7 mouse cellular contexts compared by ENCODE assay signal in genomic region chr9:108305629-108306520, GRCm38 (mm10). TPM values are rescaled to one million over a fixed set of nuclear protein-coding genes. Genes with fewer than 3 reads are reported as not detected.
DNase-seq lines count a peak whose midpoint lies in the region; ATAC-seq and TF ChIP-seq lines count a peak whose summit lies in the region.

Gene Rhoa, plus strand, starts transcription at chr9:108306129.
Gene Tcta, minus strand, starts transcription at chr9:108306160.

- H3K4me3 ChIP-seq in embryonic facial prominence, embryonic 10.5 days = peak within 1 kb of the TSS; percentile 94
- H3K4me3 ChIP-seq in intestine, postnatal 0 days (ENCODE audit: low read depth, low read length) = peak within 1 kb of the TSS; percentile 72
- H3K4me3 ChIP-seq in midbrain, embryonic 12.5 days = peak within 1 kb of the TSS; percentile 92
- H3K4me3 ChIP-seq in small intestine, adult 2 months (ENCODE audit: low read depth, low read length) = peak within 1 kb of the TSS; percentile 93

- H3K27me3 ChIP-seq in embryonic facial prominence, embryonic 10.5 days (replicated peaks; ENCODE audit: low read depth, poor library complexity, severe bottlenecking) = no peaks in the 10 kb centered on the region
- H3K27me3 ChIP-seq in intestine, postnatal 0 days (replicated peaks; ENCODE audit: control insufficient read depth, insufficient read depth, low read length) = no peaks in the 10 kb centered on the region
- H3K27me3 ChIP-seq in midbrain, embryonic 12.5 days = no peaks in the 10 kb centered on the region
- no peaks in the 10 kb centered on the region for H3K27me3 ChIP-seq in small intestine, adult 2 months (ENCODE audit: control insufficient read depth, insufficient read depth, low read length)

- TF ChIP-seq CTCF in intestine, postnatal 0 days (IDR thresholded peaks at IDR 0.05; ENCODE audit: low read depth) = 0 out of 2 replicates have a peak, but pooled peaks have one; percentile 7
- TF ChIP-seq CTCF in small intestine, adult 2 months (IDR thresholded peaks at IDR 0.05; ENCODE audit: extremely low read depth, insufficient read length, insufficient replicate concordance, low read depth, low read length) = no peak

- no peaks in the 10 kb centered on the region for H3K9me3 ChIP-seq in embryonic facial prominence, embryonic 10.5 days
- H3K9me3 ChIP-seq in intestine, postnatal 0 days (ENCODE audit: control insufficient read depth) = no peaks in the 10 kb centered on the region
- H3K9me3 ChIP-seq in midbrain, embryonic 12.5 days = no peaks in the 10 kb centered on the region

- peaks cover 36% of the 10 kb centered on the region for H3K36me3 ChIP-seq in embryonic facial prominence, embryonic 10.5 days (replicated peaks)
- H3K36me3 ChIP-seq in intestine, postnatal 0 days (ENCODE audit: control insufficient read depth, insufficient read depth) = peaks cover 16% of the 10 kb centered on the region
- peaks cover 25% of the 10 kb centered on the region for H3K36me3 ChIP-seq in midbrain, embryonic 12.5 days
- peaks cover 21% of the 10 kb centered on the region for H3K36me3 ChIP-seq in small intestine, adult 2 months (ENCODE audit: control insufficient read depth, insufficient read depth, low read length)

- peak within 1 kb of the TSS; percentile 77 for H3K4me2 ChIP-seq in intestine, postnatal 0 days (replicated peaks; ENCODE audit: low read depth)
- peak within 1 kb of the TSS; percentile 83 for H3K4me2 ChIP-seq in midbrain, embryonic 12.5 days (replicated peaks)

- peak; percentile 91 for ATAC-seq in intestine, postnatal 0 days
- ATAC-seq in midbrain, embryonic 12.5 days (ENCODE audit: low FRiP score, low read depth) = peak; percentile 95

- TF ChIP-seq POLR2A in small intestine, adult 2 months (IDR thresholded peaks at IDR 0.05; ENCODE audit: low read depth, low read length) = peak; percentile 92

- peak; percentile 97 for DNase-seq in adrenal gland, postnatal 10 days
- peak; percentile 98 for DNase-seq in embryonic facial prominence, embryonic 10.5 days (ENCODE audit: low spot score)
- DNase-seq in gonadal fat pad, adult 2 months (ENCODE audit: low read depth) = peak; percentile 97
- peak; percentile 98 for DNase-seq in left cerebral cortex, postnatal 4 days

- under 1% methylated on average over 81 of the region's 81 CpGs for WGBS in embryonic facial prominence, embryonic 10.5 days
- under 1% methylated on average over 81 of the region's 81 CpGs for WGBS in intestine, postnatal 0 days
- under 1% methylated on average over 79 of the region's 81 CpGs for WGBS in midbrain, embryonic 12.5 days
- under 1% methylated on average over 81 of the region's 81 CpGs for WGBS in small intestine, adult 2 months

- intact Hi-C loops in left cerebral cortex, postnatal 4 days (cut with DNase I) = no loop called here

- peak within 1 kb of the TSS; percentile 89 for H3K9ac ChIP-seq in intestine, postnatal 0 days (ENCODE audit: low read depth, low read length)
- H3K9ac ChIP-seq in midbrain, embryonic 12.5 days (replicated peaks) = peak within 1 kb of the TSS; percentile 98

- H3K27ac ChIP-seq in embryonic facial prominence, embryonic 10.5 days (replicated peaks) = peak within 1 kb of the TSS; percentile 99
- peak within 1 kb of the TSS; percentile 98 for H3K27ac ChIP-seq in intestine, postnatal 0 days (ENCODE audit: low read depth, low read length)
- peak within 1 kb of the TSS; percentile 100 for H3K27ac ChIP-seq in midbrain, embryonic 12.5 days (replicated peaks)
- peak within 1 kb of the TSS; percentile 99 for H3K27ac ChIP-seq in small intestine, adult 2 months (ENCODE audit: insufficient read depth, low read depth, low read length)

- H3K4me1 ChIP-seq in embryonic facial prominence, embryonic 10.5 days = peaks cover 36% of the 10 kb centered on the region
- peaks cover 5% of the 10 kb centered on the region; the same call in 1 of the 2 replicates for H3K4me1 ChIP-seq in intestine, postnatal 0 days (replicated peaks; ENCODE audit: control insufficient read depth, insufficient read depth, low read length)
- H3K4me1 ChIP-seq in midbrain, embryonic 12.5 days = peaks cover 34% of the 10 kb centered on the region
- H3K4me1 ChIP-seq in small intestine, adult 2 months (ENCODE audit: control insufficient read depth, insufficient read depth, insufficient read length, low read length) = peaks cover 4% of the 10 kb centered on the region; the same call in 1 of the 2 replicates

RNA-seq across cellular contexts. Expression of gene Rhoa, which starts in this region (rescaled TPM):
- 100 to 1,000 TPM; 352 to 357 TPM for total RNA-seq in adrenal gland, postnatal 10 days (2021)
- 240 and 243 TPM in 2 replicates for polyA plus RNA-seq in embryonic facial prominence, embryonic 10.5 days (2016; fragmentation: Nextera tagmentation; extraction: Ambion mirVana)
- polyA plus RNA-seq in gonadal fat pad, adult 2 months (2012; rRNA removed) = 151 and 208 TPM in 2 replicates
- polyA plus RNA-seq in intestine, postnatal 0 days (2015; fragmentation: Nextera tagmentation; extraction: Ambion mirVana) = 313 and 315 TPM in 2 replicates
- 100 to 1,000 TPM; 191 to 205 TPM for total RNA-seq in left cerebral cortex, postnatal 4 days (2021)
- polyA plus RNA-seq in midbrain, embryonic 12.5 days (2016; fragmentation: Nextera tagmentation; extraction: Ambion mirVana) = 324 and 379 TPM in 2 replicates
- 30.5 and 70.2 TPM in 2 replicates for polyA plus RNA-seq in small intestine, adult 2 months (2012; rRNA removed)

RNA-seq across cellular contexts. Expression of gene Tcta, which starts in this region (rescaled TPM):
- 10 to 100 TPM; 28.9 to 36.6 TPM for total RNA-seq in adrenal gland, postnatal 10 days (2021)
- polyA plus RNA-seq in embryonic facial prominence, embryonic 10.5 days (2016; fragmentation: Nextera tagmentation; extraction: Ambion mirVana) = 14.4 and 14.7 TPM in 2 replicates
- polyA plus RNA-seq in gonadal fat pad, adult 2 months (2012; rRNA removed) = 78.7 and 101 TPM in 2 replicates
- 48.6 and 50.4 TPM in 2 replicates for polyA plus RNA-seq in intestine, postnatal 0 days (2015; fragmentation: Nextera tagmentation; extraction: Ambion mirVana)
- total RNA-seq in left cerebral cortex, postnatal 4 days (2021) = 10 to 100 TPM; 30.0 to 35.6 TPM
- polyA plus RNA-seq in midbrain, embryonic 12.5 days (2016; fragmentation: Nextera tagmentation; extraction: Ambion mirVana) = 39.9 and 41.7 TPM in 2 replicates
- polyA plus RNA-seq in small intestine, adult 2 months (2012; rRNA removed) = 19.0 and 36.7 TPM in 2 replicates

Comparison
In these comparisons a context has a peak if more than half of its experiments do, and no peak if none do; other contexts are left out.
1. Peak in every context shown above with its lines: DNase-seq, ATAC-seq, H3K4me3 ChIP-seq and H3K27ac ChIP-seq.